14 mouse cellular contexts compared by ENCODE assay signal in genomic region chr6:83417104-83417502, GRCm38 (mm10). TPM values are rescaled to one million over a fixed set of nuclear protein-coding genes. Genes with fewer than 3 reads are reported as not detected.
DNase-seq lines count a peak whose midpoint lies in the region; ATAC-seq and TF ChIP-seq lines count a peak whose summit lies in the region.
"Had no signal": no experiment of that assay in that cellular context is flagged by ENCODE, and none has a peak within 500 bp of the region (broad histone marks: within the 10 kb centered on the region; RNA-seq: fewer than 3 reads in every experiment).

No protein-coding gene starts in this region.

- no peak for TF ChIP-seq POLR2A in spleen, adult 2 months (IDR thresholded peaks at IDR 0.05; ENCODE audit: low read depth, low read length)

- peaks cover 59% of the 10 kb centered on the region for H3K4me1 ChIP-seq in kidney, embryonic 16.5 days (ENCODE audit: insufficient read depth, low read length)
- peaks cover 25% of the 10 kb centered on the region; the same call in 1 of the 2 replicates for H3K4me1 ChIP-seq in spleen, adult 2 months (ENCODE audit: control insufficient read depth, insufficient read depth, insufficient read length)
- peaks cover 45% of the 10 kb centered on the region for H3K4me1 ChIP-seq in intestine, postnatal 0 days (replicated peaks; ENCODE audit: control insufficient read depth, insufficient read depth, low read length)

- H3K9me3 ChIP-seq in kidney, embryonic 16.5 days (ENCODE audit: low read length): no peaks in the 10 kb centered on the region
- H3K9me3 ChIP-seq in intestine, postnatal 0 days (ENCODE audit: control insufficient read depth): no peaks in the 10 kb centered on the region
- H3K9me3 ChIP-seq: heart, embryonic 13.5 days had no signal

- no peak for DNase-seq in kidney, adult 18-20 months
- DNase-seq in spleen, adult 2 months (ENCODE audit: low read depth in 1 of 2, low spot score in 2 of 2): no peak
- no peak for DNase-seq in spleen, postnatal 10 days (ENCODE audit: low spot score in 2 of 2)
- no peak for DNase-seq in frontal cortex, postnatal 25 days (ENCODE audit: low spot score in 2 of 2)
- DNase-seq in right cerebral cortex, adult 2 months (ENCODE audit: low spot score in 2 of 2): no peak
- DNase-seq: cerebellum, postnatal 10 days; embryo, embryonic 11 days; kidney, adult 9 months; liver, postnatal 0 days; retina, postnatal 1 day had no signal

- H3K27ac ChIP-seq in kidney, embryonic 16.5 days (ENCODE audit: low read length): peak overlapping the region; percentile 21; the same call in 1 of the 2 replicates
- H3K27ac ChIP-seq in spleen, adult 2 months (ENCODE audit: insufficient read depth, low read length): peak overlapping the region; percentile 30; the same call in 1 of the 2 replicates
- H3K27ac ChIP-seq in intestine, postnatal 0 days (ENCODE audit: low read depth, low read length): 0 out of 2 replicates have a peak overlapping the region, but pooled peaks have one; percentile 15
- H3K27ac ChIP-seq: hindbrain, embryonic 14.5 days had no signal

- 96% methylated on average over 2 of the region's 2 CpGs for WGBS in kidney, embryonic 16.5 days
- WGBS in spleen, adult 2 months: 56% methylated on average over 2 of the region's 2 CpGs
- 74% methylated on average over 2 of the region's 2 CpGs for WGBS in intestine, postnatal 0 days

- no peaks in the 10 kb centered on the region for H3K36me3 ChIP-seq in kidney, embryonic 16.5 days (ENCODE audit: insufficient read depth, low read length)
- H3K36me3 ChIP-seq in spleen, adult 2 months (ENCODE audit: control insufficient read depth, insufficient read depth, low read length): no peaks in the 10 kb centered on the region
- no peaks in the 10 kb centered on the region; the same call in 1 of the 2 replicates for H3K36me3 ChIP-seq in intestine, postnatal 0 days (ENCODE audit: control insufficient read depth, insufficient read depth)

- no peak overlapping the region for H3K4me2 ChIP-seq in kidney, embryonic 16.5 days (replicated peaks; ENCODE audit: low read depth, low read length)
- H3K4me2 ChIP-seq in intestine, postnatal 0 days (replicated peaks; ENCODE audit: low read depth): no peak overlapping the region
- H3K4me2 ChIP-seq: heart, embryonic 13.5 days; hindbrain, embryonic 14.5 days had no signal

- no peak for TF ChIP-seq CTCF in spleen, adult 2 months (IDR thresholded peaks at IDR 0.05; ENCODE audit: extremely low read depth, insufficient read depth, insufficient read length, insufficient replicate concordance)
- TF ChIP-seq CTCF in intestine, postnatal 0 days (IDR thresholded peaks at IDR 0.05; ENCODE audit: low read depth): no peak

- no peak for ATAC-seq in kidney, embryonic 16.5 days (ENCODE audit: low FRiP score, low TSS enrichment)
- ATAC-seq in intestine, postnatal 0 days: no peak
- ATAC-seq: liver, postnatal 0 days had no signal

- no peak overlapping the region for H3K4me3 ChIP-seq in kidney, embryonic 16.5 days (ENCODE audit: low read length)
- H3K4me3 ChIP-seq in spleen, adult 2 months (ENCODE audit: extremely low read depth, insufficient read depth, insufficient read length): no peak overlapping the region
- H3K4me3 ChIP-seq in intestine, postnatal 0 days (ENCODE audit: low read depth, low read length): no peak overlapping the region
- H3K4me3 ChIP-seq: heart, embryonic 13.5 days had no signal

- H3K9ac ChIP-seq in kidney, embryonic 16.5 days (replicated peaks; ENCODE audit: low read length): no peak overlapping the region
- H3K9ac ChIP-seq in intestine, postnatal 0 days (ENCODE audit: low read depth, low read length): no peak overlapping the region
- H3K9ac ChIP-seq: heart, embryonic 13.5 days; hindbrain, embryonic 14.5 days; liver, postnatal 0 days had no signal

- no peaks in the 10 kb centered on the region for H3K27me3 ChIP-seq in kidney, embryonic 16.5 days (ENCODE audit: insufficient read depth, low read length)
- H3K27me3 ChIP-seq in spleen, adult 2 months (ENCODE audit: control insufficient read depth, insufficient read depth, low read length): no peaks in the 10 kb centered on the region
- H3K27me3 ChIP-seq in intestine, postnatal 0 days (replicated peaks; ENCODE audit: control insufficient read depth, insufficient read depth, low read length): no peaks in the 10 kb centered on the region
- H3K27me3 ChIP-seq: heart, embryonic 13.5 days had no signal

RNA-seq across cellular contexts. Expression of gene Tet3, which starts 41.8 kb away (rescaled TPM):
- 48.9 and 65.3 TPM in 2 replicates for polyA plus RNA-seq in kidney, embryonic 16.5 days (2015; fragmentation: Nextera tagmentation; extraction: Ambion mirVana)
- polyA plus RNA-seq in spleen, adult 2 months (2012; rRNA removed): 21.1 and 22.9 TPM in 2 replicates
- polyA plus RNA-seq in intestine, postnatal 0 days (2015; fragmentation: Nextera tagmentation; extraction: Ambion mirVana): 28.1 and 34.3 TPM in 2 replicates
